Mouse (Mus musculus) limb, embryonic 10.5 days (tissue): ENCODE results near the gene Auh. TPM values are rescaled to one million over a fixed set of nuclear protein-coding genes. Genes with fewer than 3 reads are reported as not detected.
A peak's percentile ranks its signal among the peaks of the same experiment; 100 is the strongest.

Experiments used
- DNase-seq: peaks from one replicate; pipeline ENCODE4 v3.0.0-alpha.2; 2017; ENCODE audit warnings: low spot score
- H3K27ac ChIP-seq: fragments of 300-500 bp; sonication (generic); 2 replicates; pipeline ENCODE4 v1.5.1; 2016; ENCODE audit warnings: mild to moderate bottlenecking
- H3K27me3 ChIP-seq: fragments of 300-500 bp; sonication (generic); 2 replicates; pipeline ENCODE4 v1.6.1; 2016; ENCODE audit warnings: low read depth, mild to moderate bottlenecking; ENCODE audit not compliant: poor library complexity, severe bottlenecking
- H3K36me3 ChIP-seq: fragments of 300-500 bp; sonication (generic); 2 replicates; pipeline ENCODE4 v1.6.1; 2016; ENCODE audit warnings: mild to moderate bottlenecking, moderate library complexity
- H3K4me1 ChIP-seq: fragments of 300-500 bp; sonication (generic); 2 replicates; pipeline ENCODE4 v1.6.1; 2016
- H3K4me3 ChIP-seq: fragments of 300-500 bp; sonication (generic); 2 replicates; pipeline ENCODE4 v1.5.1; 2016; ENCODE audit warnings: mild to moderate bottlenecking, moderate library complexity
- H3K9me3 ChIP-seq: fragments of 300-500 bp; sonication (generic); replicated peaks from 2 replicates; pipeline ENCODE4 v1.6.1; 2016; ENCODE audit warnings: mild to moderate bottlenecking
- WGBS: fragments of 180-500 bp; shearing (Covaris S2); methylation state at CpG from one replicate; pipeline ENCODE4 v1.1.7; 2016; 5-methylcytosine and 5-hydroxymethylcytosine counted together
- polyA plus RNA-seq: library from polyadenylated mRNA; unstranded; fragments of >200 nt; fragmentation: Nextera tagmentation; extraction: Ambion mirVana; gene quantifications from 2 replicates; pipeline ENCODE4 v1.2.1, GENCODE M21; 2016

Auh gene
- polyA plus RNA-seq, 1 experiment from 2014 or later: 35.0 TPM

GRCm38 (mm10) chr13:52866005-52866792 is 63.3 kb downstream of the Auh start:
- WGBS: 31% methylated on average over 15 of the region's 15 CpGs
- Histone ChIP-seq H3K9me3 (no peaks in the 10 kb centered on the region), H3K27me3 (no peaks in the 10 kb centered on the region), H3K27ac (peak overlapping the region; percentile 54; the same call in 1 of the 2 replicates), H3K4me1 (peaks cover 42% of the 10 kb centered on the region), H3K4me3 (no peak overlapping the region), H3K36me3 (peaks cover 3% of the 10 kb centered on the region; the same call in 1 of the 2 replicates)
- peak; percentile 42 for DNase-seq

GRCm38 (mm10) chr13:52863436-52863835 is 66.0 kb downstream of the Auh start:
- 86% methylated on average over 8 of the region's 8 CpGs for WGBS
- H3K4me3 ChIP-seq: no peak overlapping the region
- no peak overlapping the region for H3K27ac ChIP-seq
- H3K9me3 ChIP-seq: no peaks in the 10 kb centered on the region
- no peak for DNase-seq
- no peaks in the 10 kb centered on the region for H3K27me3 ChIP-seq
- H3K4me1 ChIP-seq: peaks cover 39% of the 10 kb centered on the region
- H3K36me3 ChIP-seq: peaks cover 3% of the 10 kb centered on the region; the same call in 1 of the 2 replicates

- WGBS: 68% methylated on average over 22 of the region's 22 CpGs
- no peak for DNase-seq
- Histone ChIP-seq H3K4me1 (peaks cover 24% of the 10 kb centered on the region), H3K9me3 (no peaks in the 10 kb centered on the region), H3K4me3 (no peak overlapping the region), H3K27ac (no peak overlapping the region), H3K27me3 (no peaks in the 10 kb centered on the region), H3K36me3 (peaks cover 3% of the 10 kb centered on the region; the same call in 1 of the 2 replicates)
Observed at GRCm38 (mm10) chr13:52860006-52860685, 69.3 kb downstream of the Auh start.

- H3K9me3 ChIP-seq: no peaks in the 10 kb centered on the region
- H3K27me3 ChIP-seq: no peaks in the 10 kb centered on the region
- peaks cover 3% of the 10 kb centered on the region; the same call in 1 of the 2 replicates for H3K36me3 ChIP-seq
- WGBS: 69% methylated on average over 16 of the region's 16 CpGs
- H3K4me1 ChIP-seq: peaks cover 33% of the 10 kb centered on the region
- H3K27ac ChIP-seq: no peak overlapping the region
- H3K4me3 ChIP-seq: no peak overlapping the region
- no peak for DNase-seq
Observed at GRCm38 (mm10) chr13:52859065-52859820, 70.2 kb downstream of the Auh start.

GRCm38 (mm10) chr13:52858373-52858772 is 71.1 kb downstream of the Auh start:
- WGBS: 89% methylated on average over 12 of the region's 12 CpGs

GRCm38 (mm10) chr13:52857781-52858180 is 71.7 kb downstream of the Auh start:
- Histone ChIP-seq H3K27ac (no peak overlapping the region), H3K4me1 (peaks cover 44% of the 10 kb centered on the region), H3K4me3 (no peak overlapping the region), H3K36me3 (peaks cover 3% of the 10 kb centered on the region; the same call in 1 of the 2 replicates), H3K9me3 (no peaks in the 10 kb centered on the region), H3K27me3 (no peaks in the 10 kb centered on the region)
- WGBS: 87% methylated on average over 5 of the region's 5 CpGs
- DNase-seq: no peak

More at GRCm38 (mm10) chr13:52858373-52858772, 71.1 kb downstream of the Auh start:
- no peaks in the 10 kb centered on the region for H3K27me3 ChIP-seq
- H3K27ac ChIP-seq: no peak overlapping the region
- no peak for DNase-seq
- H3K9me3 ChIP-seq: no peaks in the 10 kb centered on the region
- H3K4me1 ChIP-seq: peaks cover 41% of the 10 kb centered on the region
- no peak overlapping the region for H3K4me3 ChIP-seq
- H3K36me3 ChIP-seq: peaks cover 3% of the 10 kb centered on the region; the same call in 1 of the 2 replicates

- peak; percentile 63 for DNase-seq
- no peaks in the 10 kb centered on the region for H3K9me3 ChIP-seq
- no peaks in the 10 kb centered on the region for H3K36me3 ChIP-seq
- WGBS: 20% methylated on average over 1 of the region's 1 CpGs
- peak overlapping the region; percentile 69 for H3K27ac ChIP-seq
- no peaks in the 10 kb centered on the region for H3K27me3 ChIP-seq
- peaks cover 43% of the 10 kb centered on the region for H3K4me1 ChIP-seq
- no peak overlapping the region for H3K4me3 ChIP-seq
Observed at GRCm38 (mm10) chr13:52853536-52853935, 75.9 kb downstream of the Auh start.

- WGBS: 91% methylated on average over 4 of the region's 4 CpGs
- Histone ChIP-seq H3K27me3 (no peaks in the 10 kb centered on the region), H3K4me1 (peaks cover 50% of the 10 kb centered on the region), H3K4me3 (no peak overlapping the region), H3K27ac (no peak overlapping the region), H3K36me3 (no peaks in the 10 kb centered on the region), H3K9me3 (no peaks in the 10 kb centered on the region)
- DNase-seq: no peak
Observed at GRCm38 (mm10) chr13:52851886-52852285, 77.6 kb downstream of the Auh start.

- H3K4me1 ChIP-seq: peaks cover 39% of the 10 kb centered on the region
- no peaks in the 10 kb centered on the region for H3K27me3 ChIP-seq
- 90% methylated on average over 15 of the region's 15 CpGs for WGBS
- DNase-seq: no peak
- no peaks in the 10 kb centered on the region for H3K36me3 ChIP-seq
- no peak overlapping the region for H3K27ac ChIP-seq
- no peaks in the 10 kb centered on the region for H3K9me3 ChIP-seq
- no peak overlapping the region for H3K4me3 ChIP-seq
Observed at GRCm38 (mm10) chr13:52850024-52850723, 79.3 kb downstream of the Auh start.

GRCm38 (mm10) chr13:52849394-52849801 is 80.1 kb downstream of the Auh start:
- H3K4me1 ChIP-seq: peaks cover 31% of the 10 kb centered on the region
- no peaks in the 10 kb centered on the region for H3K9me3 ChIP-seq
- WGBS: 86% methylated on average over 9 of the region's 9 CpGs
- no peaks in the 10 kb centered on the region for H3K27me3 ChIP-seq
- H3K36me3 ChIP-seq: no peaks in the 10 kb centered on the region
- H3K27ac ChIP-seq: no peak overlapping the region
- DNase-seq: no peak
- H3K4me3 ChIP-seq: no peak overlapping the region

- WGBS: 79% methylated on average over 8 of the region's 8 CpGs
- Histone ChIP-seq H3K4me1 (peaks cover 18% of the 10 kb centered on the region), H3K27me3 (no peaks in the 10 kb centered on the region), H3K36me3 (no peaks in the 10 kb centered on the region), H3K27ac (no peak overlapping the region), H3K4me3 (no peak overlapping the region), H3K9me3 (no peaks in the 10 kb centered on the region)
- no peak for DNase-seq
Observed at GRCm38 (mm10) chr13:52847481-52847880, 82.0 kb downstream of the Auh start.

- peaks cover 18% of the 10 kb centered on the region for H3K4me1 ChIP-seq
Observed at GRCm38 (mm10) chr13:52847071-52847470, 82.4 kb downstream of the Auh start.

More at GRCm38 (mm10) chr13:52847071-52847470, 82.4 kb downstream of the Auh start:
- Histone ChIP-seq H3K27me3 (no peaks in the 10 kb centered on the region), H3K4me3 (no peak overlapping the region), H3K27ac (no peak overlapping the region), H3K36me3 (no peaks in the 10 kb centered on the region), H3K9me3 (no peaks in the 10 kb centered on the region)
- 90% methylated on average over 17 of the region's 17 CpGs for WGBS
- DNase-seq: no peak
